Mouse (Mus musculus): Measurements from ENCODE around the gene Lmx1b. TPM values are rescaled to one million over a fixed set of nuclear protein-coding genes. Genes with fewer than 3 reads are reported as not detected.
A peak's percentile ranks its signal among the peaks of the same experiment; 100 is the strongest.

Gene Lmx1b
- polyA plus RNA-seq, 1 experiment from 2014 or later, result 0.74 TPM

- Histone ChIP-seq H3K9ac (no peak overlapping the region; the same call in 1 of the 2 replicates), H3K4me3 (no peak overlapping the region), H3K27me3 (peaks cover 82% of the 10 kb centered on the region), H3K9me3 (no peaks in the 10 kb centered on the region), H3K4me2 (replicated peaks) (peak overlapping the region; percentile 21), H3K4me1 (peaks cover 44% of the 10 kb centered on the region), H3K27ac (no peak overlapping the region), H3K36me3 (no peaks in the 10 kb centered on the region)
- WGBS, result 18% methylated on average over 16 of the region's 16 CpGs
- no peak for ATAC-seq (ENCODE audit: insufficient number of reproducible peaks, insufficient read depth, low FRiP score, low TSS enrichment)
Observed at GRCm38 (mm10) chr2:33626262-33627057, 13.9 kb downstream of the Lmx1b start.

- WGBS, result 80% methylated on average over 9 of the region's 9 CpGs
Observed at GRCm38 (mm10) chr2:33617670-33618069, 22.6 kb downstream of the Lmx1b start.

GRCm38 (mm10) chr2:33616411-33616843 lies 23.9 kb downstream of the Lmx1b start:
- no peaks in the 10 kb centered on the region for H3K36me3 ChIP-seq
- H3K27ac ChIP-seq, result no peak overlapping the region
- H3K9me3 ChIP-seq, result no peaks in the 10 kb centered on the region
- peaks cover 21% of the 10 kb centered on the region for H3K4me1 ChIP-seq
- peak overlapping the region; percentile 28 for H3K4me3 ChIP-seq
- peak overlapping the region; percentile 16; the same call in 1 of the 2 replicates for H3K9ac ChIP-seq
- WGBS, result under 1% methylated on average over 30 of the region's 30 CpGs
- ATAC-seq (ENCODE audit: insufficient number of reproducible peaks, insufficient read depth, low FRiP score, low TSS enrichment), result 0 out of 2 replicates have a peak, but pooled peaks have one; percentile 42
- H3K27me3 ChIP-seq, result peaks cover 69% of the 10 kb centered on the region
- H3K4me2 ChIP-seq (replicated peaks), result peak overlapping the region; percentile 61

More at GRCm38 (mm10) chr2:33617670-33618069, 22.6 kb downstream of the Lmx1b start:
- Histone ChIP-seq H3K9ac (no peak overlapping the region), H3K27ac (no peak overlapping the region), H3K36me3 (no peaks in the 10 kb centered on the region), H3K4me2 (replicated peaks) (no peak overlapping the region), H3K27me3 (peaks cover 71% of the 10 kb centered on the region), H3K4me3 (no peak overlapping the region), H3K9me3 (no peaks in the 10 kb centered on the region), H3K4me1 (peaks cover 17% of the 10 kb centered on the region)
- no peak for ATAC-seq (ENCODE audit: insufficient number of reproducible peaks, insufficient read depth, low FRiP score, low TSS enrichment)

GRCm38 (mm10) chr2:33615843-33616344 lies 24.4 kb downstream of the Lmx1b start:
- Histone ChIP-seq H3K9me3 (no peaks in the 10 kb centered on the region), H3K4me2 (replicated peaks) (peak overlapping the region; percentile 61), H3K27me3 (peaks cover 73% of the 10 kb centered on the region), H3K4me1 (peaks cover 21% of the 10 kb centered on the region), H3K4me3 (peak overlapping the region; percentile 28), H3K9ac (peak overlapping the region; percentile 16; the same call in 1 of the 2 replicates), H3K36me3 (no peaks in the 10 kb centered on the region), H3K27ac (no peak overlapping the region)
- ATAC-seq (ENCODE audit: insufficient number of reproducible peaks, insufficient read depth, low FRiP score, low TSS enrichment), result no peak; the same call in 1 of the 2 replicates
- 3% methylated on average over 17 of the region's 17 CpGs for WGBS

- H3K36me3 ChIP-seq, result no peaks in the 10 kb centered on the region
- WGBS, result 8% methylated on average over 18 of the region's 18 CpGs
- no peak overlapping the region for H3K4me3 ChIP-seq
- 0 out of 2 replicates have a peak, but pooled peaks have one; percentile 30 for ATAC-seq (ENCODE audit: insufficient number of reproducible peaks, insufficient read depth, low FRiP score, low TSS enrichment)
- H3K4me2 ChIP-seq (replicated peaks), result no peak overlapping the region
- H3K9me3 ChIP-seq, result no peaks in the 10 kb centered on the region
- no peak overlapping the region for H3K9ac ChIP-seq
- H3K4me1 ChIP-seq, result peaks cover 27% of the 10 kb centered on the region
- H3K27ac ChIP-seq, result no peak overlapping the region
- peaks cover 44% of the 10 kb centered on the region for H3K27me3 ChIP-seq
Observed at GRCm38 (mm10) chr2:33605487-33606256, 34.6 kb downstream of the Lmx1b start.

GRCm38 (mm10) chr2:33604846-33605486 lies 35.3 kb downstream of the Lmx1b start:
- whole genome bisulfite sequencing, result 13% methylated on average over 7 of the region's 7 CpGs
- H3K4me3 ChIP-seq, result no peak overlapping the region
- no peaks in the 10 kb centered on the region for H3K9me3 ChIP-seq
- no peaks in the 10 kb centered on the region for H3K36me3 ChIP-seq
- H3K27ac ChIP-seq, result no peak overlapping the region
- peaks cover 30% of the 10 kb centered on the region for H3K4me1 ChIP-seq
- ATAC-seq (ENCODE audit: insufficient number of reproducible peaks, insufficient read depth, low FRiP score, low TSS enrichment), result no peak
- H3K4me2 ChIP-seq (replicated peaks), result no peak overlapping the region
- H3K9ac ChIP-seq, result no peak overlapping the region
- H3K27me3 ChIP-seq, result peaks cover 43% of the 10 kb centered on the region

- ATAC-seq (ENCODE audit: insufficient number of reproducible peaks, insufficient read depth, low FRiP score, low TSS enrichment), result no peak
- Histone ChIP-seq H3K27me3 (peaks cover 35% of the 10 kb centered on the region), H3K9me3 (no peaks in the 10 kb centered on the region), H3K4me3 (no peak overlapping the region), H3K36me3 (no peaks in the 10 kb centered on the region), H3K9ac (no peak overlapping the region), H3K4me1 (peaks cover 25% of the 10 kb centered on the region), H3K4me2 (replicated peaks) (no peak overlapping the region), H3K27ac (no peak overlapping the region)
- WGBS, result 42% methylated on average over 6 of the region's 6 CpGs
Observed at GRCm38 (mm10) chr2:33600520-33600919, 39.8 kb downstream of the Lmx1b start.

GRCm38 (mm10) chr2:33597384-33597783 lies 42.9 kb downstream of the Lmx1b start:
- Histone ChIP-seq H3K27me3 (peaks cover 24% of the 10 kb centered on the region), H3K9me3 (no peaks in the 10 kb centered on the region), H3K9ac (no peak overlapping the region), H3K27ac (no peak overlapping the region), H3K4me2 (replicated peaks) (no peak overlapping the region), H3K4me3 (no peak overlapping the region), H3K4me1 (peaks cover 35% of the 10 kb centered on the region), H3K36me3 (no peaks in the 10 kb centered on the region)
- ATAC-seq (ENCODE audit: insufficient number of reproducible peaks, insufficient read depth, low FRiP score, low TSS enrichment), result no peak
- WGBS, result 32% methylated on average over 4 of the region's 4 CpGs

- Histone ChIP-seq H3K27me3 (peaks cover 21% of the 10 kb centered on the region; the same call in 1 of the 2 replicates), H3K36me3 (no peaks in the 10 kb centered on the region), H3K4me1 (peaks cover 34% of the 10 kb centered on the region), H3K9me3 (no peaks in the 10 kb centered on the region), H3K9ac (no peak overlapping the region; the same call in 1 of the 2 replicates), H3K4me2 (replicated peaks) (no peak overlapping the region), H3K27ac (no peak overlapping the region), H3K4me3 (no peak overlapping the region)
- 15% methylated on average over 7 of the region's 7 CpGs for WGBS
- ATAC-seq (ENCODE audit: insufficient number of reproducible peaks, insufficient read depth, low FRiP score, low TSS enrichment), result no peak
Observed at GRCm38 (mm10) chr2:33595085-33595423, 45.3 kb downstream of the Lmx1b start.

- no peak; the same call in 1 of the 2 replicates for ATAC-seq (ENCODE audit: insufficient number of reproducible peaks, insufficient read depth, low FRiP score, low TSS enrichment)
- Histone ChIP-seq H3K4me2 (replicated peaks) (no peak overlapping the region), H3K27me3 (peaks cover 19% of the 10 kb centered on the region; the same call in 1 of the 2 replicates), H3K4me3 (no peak overlapping the region), H3K9ac (no peak overlapping the region; the same call in 1 of the 2 replicates), H3K4me1 (peaks cover 34% of the 10 kb centered on the region), H3K36me3 (no peaks in the 10 kb centered on the region), H3K27ac (no peak overlapping the region), H3K9me3 (no peaks in the 10 kb centered on the region)
- WGBS, result 44% methylated on average over 9 of the region's 9 CpGs
Observed at GRCm38 (mm10) chr2:33594181-33595084, 45.9 kb downstream of the Lmx1b start.

Measured in embryonic facial prominence, embryonic 12.5 days (tissue).